Mouse (Mus musculus): Measurements from ENCODE around the gene Msh5. TPM values are rescaled to one million over a fixed set of nuclear protein-coding genes. Genes with fewer than 3 reads are reported as not detected.
A peak's percentile ranks its signal among the peaks of the same experiment; 100 is the strongest.

Msh5 gene
- polyA plus RNA-seq, 1 experiment from 2014 or later = 4.5 TPM

DNA sequence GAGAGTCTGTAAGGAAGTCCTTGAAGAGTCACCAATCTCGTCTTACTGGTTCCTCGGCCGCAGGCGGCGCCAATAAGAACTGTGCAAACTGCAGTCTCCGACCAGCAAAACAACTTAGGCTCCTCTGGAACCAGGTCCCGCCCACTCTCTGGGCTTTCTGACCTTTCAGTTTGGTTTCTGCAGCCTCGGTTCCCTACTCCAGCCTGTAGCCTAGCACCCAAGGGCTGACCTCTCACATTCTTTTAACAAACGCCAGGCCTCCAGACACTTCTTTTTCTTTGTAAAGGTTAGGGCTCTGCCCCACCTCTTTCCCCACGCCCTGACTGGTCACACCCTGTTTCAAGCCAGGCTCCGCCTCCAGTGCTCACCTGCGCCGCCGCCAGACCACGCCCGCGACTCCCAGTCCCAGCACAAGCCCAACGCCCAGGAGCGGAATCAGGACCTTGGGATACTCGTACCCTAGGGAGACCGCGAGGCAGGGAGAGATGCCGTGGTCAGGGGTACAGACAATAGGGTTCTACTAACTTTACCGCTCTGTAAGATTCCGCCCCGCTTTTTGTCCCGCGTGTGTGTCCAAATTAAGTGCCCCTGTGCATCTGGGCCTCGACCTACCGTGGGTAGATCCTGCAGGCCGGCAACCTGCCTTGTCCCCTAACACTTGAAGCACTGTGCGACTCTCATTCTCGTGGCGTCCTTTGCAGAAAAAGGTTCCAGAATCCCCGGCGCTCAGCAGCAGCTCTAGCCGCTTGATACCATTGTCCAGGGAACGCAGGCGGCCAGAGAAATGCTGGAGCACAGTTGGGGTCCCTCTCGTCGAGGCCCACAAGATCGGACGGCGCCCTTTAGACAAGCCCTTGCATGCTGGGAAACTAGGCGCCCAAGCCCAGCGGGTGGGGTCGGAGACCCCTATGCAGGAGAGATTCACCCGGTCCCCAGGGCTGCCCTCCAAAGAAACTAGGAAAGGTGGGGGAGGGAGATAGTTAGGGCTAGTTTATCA, 18.7 kb upstream of the Msh5 start, which contains the start of gene Ly6g6c:
Gene Ly6g6c (plus strand): TSS at position 438 of the 997 bp plus-strand sequence.
- H3K27me3 ChIP-seq = peaks cover 49% of the 10 kb centered on the region
- H3K27ac ChIP-seq = no peak within 1 kb of the TSS
- H3K4me3 ChIP-seq = peak within 1 kb of the TSS; percentile 25
- H3K36me3 ChIP-seq (ENCODE audit: poor library complexity, severe bottlenecking) = peaks cover 30% of the 10 kb centered on the region
- no peaks in the 10 kb centered on the region for H3K9me3 ChIP-seq (replicated peaks)
- ATAC-seq = no peak; the same call in 1 of the 2 replicates
- peak within 1 kb of the TSS; percentile 57 for H3K4me2 ChIP-seq
- WGBS = 1% methylated on average over 48 of the region's 48 CpGs
- peak within 1 kb of the TSS; percentile 52 for H3K9ac ChIP-seq
- peaks cover 33% of the 10 kb centered on the region for H3K4me1 ChIP-seq

DNA sequence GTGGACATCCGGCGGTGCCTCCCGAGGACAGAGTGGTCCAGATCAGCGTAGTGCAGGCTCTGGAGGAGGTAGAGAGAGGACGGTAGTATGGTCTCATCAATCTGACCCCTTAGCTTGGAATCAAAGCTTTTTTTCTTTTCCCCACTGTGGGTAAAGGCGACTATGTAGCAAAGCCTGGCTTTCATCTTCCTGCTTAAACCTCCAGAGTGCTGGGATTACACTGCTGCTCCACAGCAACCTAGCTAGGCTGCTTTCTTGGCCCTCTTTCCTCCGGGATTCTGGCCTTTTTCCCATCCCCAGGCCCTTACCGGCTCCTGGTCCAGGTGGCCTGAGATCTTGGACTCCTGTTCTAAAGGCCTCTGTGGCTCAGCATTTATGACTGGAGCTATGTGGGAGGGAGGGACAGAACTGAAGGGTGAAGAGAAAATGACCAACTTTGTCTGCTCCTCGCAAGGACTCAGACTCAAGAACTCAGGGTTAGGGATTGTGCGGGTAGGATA, 17.9 kb upstream of the Msh5 start:
- peak overlapping the region; percentile 25; the same call in 1 of the 2 replicates for H3K4me3 ChIP-seq
- peaks cover 40% of the 10 kb centered on the region for H3K4me1 ChIP-seq
- ATAC-seq = no peak
- peaks cover 49% of the 10 kb centered on the region for H3K27me3 ChIP-seq
- peak overlapping the region; percentile 57 for H3K4me2 ChIP-seq
- H3K9me3 ChIP-seq (replicated peaks) = no peaks in the 10 kb centered on the region
- peaks cover 32% of the 10 kb centered on the region for H3K36me3 ChIP-seq (ENCODE audit: poor library complexity, severe bottlenecking)
- H3K9ac ChIP-seq = peak overlapping the region; percentile 8; the same call in 1 of the 2 replicates
- H3K27ac ChIP-seq = no peak overlapping the region
- WGBS = 34% methylated on average over 10 of the region's 10 CpGs

DNA sequence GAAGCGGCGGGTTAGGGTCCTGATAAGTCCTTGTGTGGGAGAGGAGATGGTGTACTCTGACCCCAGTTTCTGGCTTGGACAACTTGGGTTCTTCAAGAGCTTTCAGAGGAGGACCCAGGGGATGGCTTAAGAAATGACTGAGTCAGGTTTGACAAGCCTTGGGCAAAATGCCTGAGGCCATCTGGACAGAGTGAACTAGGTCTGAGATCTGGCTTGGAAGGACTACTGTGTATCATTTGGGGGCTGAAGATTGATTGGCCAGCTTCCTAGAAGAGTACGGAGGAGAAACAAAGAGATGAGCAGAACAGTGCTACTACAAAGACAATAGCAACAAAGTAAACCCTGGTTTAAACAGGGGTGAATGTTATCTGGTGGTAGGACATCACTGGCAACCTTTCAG, 16.9 kb upstream of the Msh5 start:
- Histone ChIP-seq H3K4me1 (peaks cover 44% of the 10 kb centered on the region), H3K4me3 (no peak overlapping the region), H3K9me3 (replicated peaks) (no peaks in the 10 kb centered on the region), H3K9ac (no peak overlapping the region), H3K27me3 (peaks cover 49% of the 10 kb centered on the region), H3K36me3 (ENCODE audit: poor library complexity, severe bottlenecking) (peaks cover 32% of the 10 kb centered on the region), H3K4me2 (no peak overlapping the region), H3K27ac (no peak overlapping the region)
- 89% methylated on average over 3 of the region's 3 CpGs for WGBS
- no peak for ATAC-seq

DNA sequence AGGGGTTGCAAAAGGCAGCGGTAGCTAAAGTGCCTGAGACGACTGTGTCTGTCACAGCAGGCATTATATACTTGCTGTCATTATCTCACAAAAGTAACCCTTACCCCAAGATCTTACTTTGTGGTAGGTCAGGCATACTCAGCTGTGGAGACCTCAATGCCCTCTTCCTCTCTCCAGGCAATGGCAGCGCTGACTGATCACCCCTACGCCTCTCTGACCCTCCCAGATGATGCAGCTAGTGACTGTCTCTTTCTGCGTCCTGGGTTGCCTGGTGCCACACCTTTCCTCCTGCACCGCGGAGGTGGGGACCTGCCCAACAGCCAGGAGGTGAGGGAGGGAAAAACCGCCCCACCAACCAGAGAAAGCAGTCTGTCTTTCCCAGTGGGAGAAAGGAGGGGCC, 14.8 kb upstream of the Msh5 start:
- no peak overlapping the region for H3K27ac ChIP-seq
- H3K27me3 ChIP-seq = peaks cover 33% of the 10 kb centered on the region
- H3K4me2 ChIP-seq = peak overlapping the region; percentile 91; the same call in 1 of the 2 replicates
- peak overlapping the region; percentile 43 for H3K9ac ChIP-seq
- peaks cover 42% of the 10 kb centered on the region for H3K36me3 ChIP-seq (ENCODE audit: poor library complexity, severe bottlenecking)
- ATAC-seq = no peak
- 78% methylated on average over 8 of the region's 8 CpGs for WGBS
- H3K4me1 ChIP-seq = peaks cover 47% of the 10 kb centered on the region
- H3K4me3 ChIP-seq = peak overlapping the region; percentile 79; the same call in 1 of the 2 replicates
- no peaks in the 10 kb centered on the region for H3K9me3 ChIP-seq (replicated peaks)

DNA sequence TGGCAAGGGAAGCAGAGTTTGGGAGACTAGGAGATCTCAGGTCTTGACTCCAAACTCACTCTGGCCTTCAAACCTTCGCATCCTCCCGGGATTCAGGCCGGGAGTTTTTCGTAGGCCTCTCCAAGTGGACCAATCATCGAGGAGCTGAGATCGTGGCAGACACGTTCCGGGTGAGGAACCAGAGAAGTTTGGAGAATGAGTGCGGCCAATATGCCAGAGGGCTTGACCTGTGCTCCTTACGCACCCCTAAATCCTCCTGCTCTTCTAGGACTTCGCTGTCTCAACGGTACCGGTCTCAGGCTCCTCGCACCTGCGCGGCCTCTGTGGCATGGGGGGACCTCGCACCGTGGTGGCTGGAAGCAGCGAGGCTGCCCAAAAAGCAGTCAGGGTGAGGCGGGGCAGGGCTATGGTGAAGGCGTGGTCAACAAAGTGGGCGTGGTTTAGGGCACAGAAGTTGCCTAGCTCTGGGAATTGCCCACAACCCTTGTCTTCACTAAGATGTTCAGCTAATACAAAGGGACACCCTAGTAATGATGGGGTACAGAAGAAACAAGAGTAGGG, 14.3 kb upstream of the Msh5 start:
- Histone ChIP-seq H3K36me3 (ENCODE audit: poor library complexity, severe bottlenecking) (peaks cover 47% of the 10 kb centered on the region), H3K9ac (peak overlapping the region; percentile 90), H3K27ac (no peak overlapping the region), H3K4me1 (peaks cover 47% of the 10 kb centered on the region), H3K4me2 (peak overlapping the region; percentile 91), H3K9me3 (replicated peaks) (no peaks in the 10 kb centered on the region), H3K4me3 (peak overlapping the region; percentile 79), H3K27me3 (peaks cover 28% of the 10 kb centered on the region)
- ATAC-seq = no peak
- WGBS = 60% methylated on average over 22 of the region's 22 CpGs

DNA sequence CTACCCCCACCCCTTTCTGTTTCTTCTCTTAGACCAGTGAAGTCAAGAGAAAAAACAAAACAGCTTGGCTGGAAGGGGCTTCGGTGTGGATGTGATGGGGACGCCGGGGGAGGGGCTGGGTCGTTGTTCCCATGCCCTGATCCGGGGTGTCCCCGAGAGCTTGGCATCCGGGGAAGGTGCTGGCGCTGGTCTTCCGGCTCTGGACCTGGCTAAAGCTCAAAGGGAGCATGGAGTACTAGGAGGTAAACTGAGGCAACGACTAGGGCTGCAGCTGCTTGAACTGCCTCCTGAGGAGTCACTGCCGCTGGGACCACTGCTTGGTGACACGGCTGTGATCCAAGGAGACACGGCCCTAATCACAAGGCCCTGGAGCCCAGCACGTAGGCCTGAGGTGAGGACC, 13.5 kb upstream of the Msh5 start:
- 0 out of 2 replicates have a peak, but pooled peaks have one; percentile 1 for ATAC-seq
- Histone ChIP-seq H3K4me1 (peaks cover 40% of the 10 kb centered on the region), H3K4me2 (peak overlapping the region; percentile 91), H3K4me3 (peak overlapping the region; percentile 79), H3K27me3 (peaks cover 21% of the 10 kb centered on the region), H3K27ac (peak overlapping the region; percentile 94; the same call in 1 of the 2 replicates), H3K9ac (peak overlapping the region; percentile 90), H3K9me3 (replicated peaks) (no peaks in the 10 kb centered on the region), H3K36me3 (ENCODE audit: poor library complexity, severe bottlenecking) (peaks cover 53% of the 10 kb centered on the region)
- WGBS = 23% methylated on average over 14 of the region's 14 CpGs

DNA sequence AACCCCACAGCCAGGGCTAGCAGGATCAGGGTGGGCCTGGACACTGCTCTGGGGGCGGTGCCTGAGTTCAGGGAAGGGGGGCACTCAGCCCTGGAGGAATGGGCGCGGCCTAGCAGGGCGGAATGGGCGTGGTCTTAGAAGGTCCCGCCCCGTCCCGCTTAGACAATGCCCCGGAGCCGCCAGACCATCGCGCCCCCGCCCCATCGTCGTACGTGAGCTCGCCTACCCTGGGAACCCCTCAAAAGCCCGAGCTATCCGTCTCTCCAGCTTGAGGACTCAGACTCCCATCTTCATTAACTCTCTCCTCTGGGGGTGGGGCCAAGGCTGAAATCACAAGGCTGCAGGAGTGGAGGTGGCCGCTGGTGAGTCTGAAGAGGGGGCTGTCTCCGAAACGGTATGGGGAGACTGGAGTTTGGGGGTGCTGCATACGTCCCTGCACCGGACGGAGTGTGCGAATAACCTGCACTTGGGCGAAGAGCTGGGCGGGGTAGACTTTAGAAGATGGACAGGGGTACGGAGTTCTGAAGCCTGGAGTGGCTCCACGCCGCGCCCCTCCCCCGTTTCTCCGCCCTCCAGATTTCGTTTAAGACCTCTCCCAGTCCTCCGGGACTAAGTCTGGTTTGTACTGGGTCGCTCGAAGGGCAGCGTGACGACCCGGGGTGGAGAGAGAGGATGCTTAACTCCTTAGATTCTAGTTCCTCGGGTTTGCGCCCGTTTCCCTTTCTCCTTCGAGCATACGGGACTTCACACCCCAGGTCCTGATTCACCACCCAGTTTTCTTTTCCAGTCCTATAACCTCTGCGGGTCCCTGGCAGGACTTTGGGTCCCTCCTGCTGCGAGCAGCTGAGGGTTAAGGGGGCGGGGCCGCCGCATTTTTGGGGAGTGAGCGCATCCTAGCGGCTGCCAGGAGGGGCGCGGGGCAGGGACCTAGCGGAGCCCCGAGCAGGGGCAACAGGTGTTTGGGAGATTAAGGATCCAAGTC, 12.7 kb upstream of the Msh5 start, which contains the start of gene Ddah2:
Gene Ddah2 (plus strand): TSS at position 125 of the 982 bp plus-strand sequence.
- Histone ChIP-seq H3K36me3 (ENCODE audit: poor library complexity, severe bottlenecking) (peaks cover 59% of the 10 kb centered on the region), H3K9me3 (replicated peaks) (no peaks in the 10 kb centered on the region), H3K9ac (peak within 1 kb of the TSS; percentile 90), H3K27me3 (peaks cover 12% of the 10 kb centered on the region), H3K4me2 (peak within 1 kb of the TSS; percentile 91), H3K27ac (peak within 1 kb of the TSS; percentile 94), H3K4me3 (peak within 1 kb of the TSS; percentile 79), H3K4me1 (peaks cover 32% of the 10 kb centered on the region)
- under 1% methylated on average over 57 of the region's 57 CpGs for WGBS
- ATAC-seq = peak; percentile 92

DNA sequence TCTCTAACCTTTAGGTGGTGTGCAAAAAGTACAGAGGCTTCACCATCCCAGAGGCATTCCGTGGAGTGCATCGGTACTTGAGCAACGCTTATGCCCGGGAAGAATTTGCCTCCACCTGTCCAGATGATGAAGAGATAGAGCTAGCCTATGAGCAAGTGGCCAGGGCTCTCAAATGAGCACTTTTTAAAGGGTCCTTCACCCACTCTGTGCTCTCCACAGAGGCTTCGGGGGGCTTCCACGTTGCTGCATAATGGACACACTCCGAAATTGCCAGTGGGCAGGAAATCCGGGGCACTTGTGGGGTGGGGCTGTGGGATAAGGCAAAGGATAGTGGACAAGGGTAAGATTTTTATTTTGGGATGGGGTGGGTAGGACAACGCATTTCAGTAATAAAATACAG, 11.8 kb upstream of the Msh5 start:
- Histone ChIP-seq H3K4me3 (peak overlapping the region; percentile 79), H3K27ac (peak overlapping the region; percentile 94; the same call in 1 of the 2 replicates), H3K9me3 (replicated peaks) (no peaks in the 10 kb centered on the region), H3K4me2 (peak overlapping the region; percentile 91), H3K36me3 (ENCODE audit: poor library complexity, severe bottlenecking) (peaks cover 65% of the 10 kb centered on the region), H3K27me3 (peaks cover 3% of the 10 kb centered on the region; the same call in 1 of the 2 replicates), H3K9ac (no peak overlapping the region), H3K4me1 (peaks cover 30% of the 10 kb centered on the region)
- ATAC-seq = 0 out of 2 replicates have a peak, but pooled peaks have one; percentile 0
- WGBS = 78% methylated on average over 9 of the region's 9 CpGs

DNA sequence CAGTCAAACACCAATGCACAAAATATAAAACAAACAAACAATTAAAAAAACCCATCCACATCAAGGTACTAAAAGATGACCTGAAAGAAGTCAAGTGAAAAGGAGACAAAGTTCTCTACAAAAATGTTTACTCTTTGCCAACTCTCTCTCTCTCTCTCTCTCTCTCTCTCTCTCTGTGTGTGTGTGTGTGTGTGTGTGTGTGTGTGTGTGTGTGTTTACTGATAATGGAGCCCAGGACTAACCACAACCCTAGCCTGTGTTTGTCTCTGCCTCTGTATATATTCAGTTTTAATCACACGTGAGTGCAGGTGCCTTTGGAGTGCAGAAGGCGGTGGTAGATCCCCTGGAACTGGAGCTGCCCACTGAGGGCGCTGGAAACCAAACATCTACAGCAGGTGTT, 10.5 kb upstream of the Msh5 start:
- H3K9ac ChIP-seq = no peak overlapping the region
- 85% methylated on average over 3 of the region's 3 CpGs for WGBS
- H3K36me3 ChIP-seq (ENCODE audit: poor library complexity, severe bottlenecking) = peaks cover 64% of the 10 kb centered on the region
- H3K27me3 ChIP-seq = no peaks in the 10 kb centered on the region
- H3K9me3 ChIP-seq (replicated peaks) = no peaks in the 10 kb centered on the region
- H3K4me2 ChIP-seq = no peak overlapping the region
- H3K27ac ChIP-seq = no peak overlapping the region
- H3K4me1 ChIP-seq = peaks cover 34% of the 10 kb centered on the region
- no peak for ATAC-seq
- H3K4me3 ChIP-seq = no peak overlapping the region

DNA sequence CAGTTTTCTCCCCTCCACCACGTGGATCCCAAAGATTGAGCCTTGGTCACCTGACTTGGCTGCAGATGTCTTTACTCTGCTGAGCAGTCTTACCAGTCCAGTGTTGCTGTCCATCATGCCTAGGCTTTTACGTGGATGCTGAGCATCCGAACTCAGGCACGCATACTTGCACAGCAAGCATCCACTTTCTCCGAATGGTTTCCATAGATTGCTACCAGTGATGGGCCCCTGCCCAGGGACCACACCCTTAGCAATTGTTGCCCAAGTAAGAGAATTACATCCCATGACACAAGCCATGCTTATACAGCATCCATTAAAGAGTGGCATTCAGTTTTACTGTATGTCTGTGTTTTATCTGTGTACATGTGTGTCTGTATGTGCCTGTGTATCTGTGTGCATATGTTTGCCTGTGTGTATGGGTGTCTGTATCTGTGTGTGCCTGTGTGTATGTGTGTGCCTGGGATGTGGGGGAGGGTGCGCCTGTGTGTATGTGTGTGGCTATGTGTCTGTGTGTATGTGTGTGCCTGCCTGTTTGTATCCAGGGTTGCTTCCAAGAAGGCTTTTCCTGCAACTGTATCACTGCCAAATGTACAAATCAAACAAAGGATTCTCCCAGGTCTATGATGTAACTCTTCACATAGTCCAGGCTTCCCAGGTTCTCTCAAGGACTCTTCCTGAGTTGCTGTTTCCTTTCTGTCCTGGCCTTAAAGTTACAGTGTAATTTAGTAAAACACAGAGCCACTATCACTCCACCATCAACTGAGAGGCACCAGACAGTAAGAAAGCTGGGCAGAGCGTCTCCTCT, 9.3 kb upstream of the Msh5 start:
- Histone ChIP-seq H3K9ac (no peak overlapping the region), H3K4me2 (no peak overlapping the region), H3K9me3 (replicated peaks) (no peaks in the 10 kb centered on the region), H3K4me1 (peaks cover 36% of the 10 kb centered on the region), H3K36me3 (ENCODE audit: poor library complexity, severe bottlenecking) (peaks cover 54% of the 10 kb centered on the region), H3K27me3 (no peaks in the 10 kb centered on the region), H3K27ac (no peak overlapping the region), H3K4me3 (no peak overlapping the region)
- 90% methylated on average over 7 of the region's 7 CpGs for WGBS
- ATAC-seq = no peak
